Mouse (Mus musculus) MEL (cell line): Measurements from ENCODE around the gene Ppp2r5d.

Experiments used
- CHD2 ChIP-seq: IDR thresholded peaks from 2 replicates; pipeline ENCODE4 v1.6.1; 2011; ENCODE audit warnings: low read length, improper control_type of control experiment
- CTCF ChIP-seq, 3 experiments: IDR thresholded peaks in 2 of 3; conservative IDR thresholded peaks in 1 of 3; 2 replicates each; pipeline ENCODE4 v1.5.1; 2011 to 2012; ENCODE audit warnings: low read length in 3 of 3, low read depth in 2 of 3, mild to moderate bottlenecking in 2 of 3, improper control_type of control experiment in 1 of 3, inconsistent platforms in 1 of 3, mixed read lengths in 1 of 3, moderate library complexity in 1 of 3; ENCODE audit not compliant: control insufficient read depth in 1 of 3, insufficient read depth in 1 of 3, poor library complexity in 1 of 3, severe bottlenecking in 1 of 3
- EP300 ChIP-seq, 2 experiments: IDR thresholded peaks; 2 replicates each; pipeline ENCODE4 v1.6.1; 2011; ENCODE audit warnings: improper control_type of control experiment in 2 of 2, low read length in 2 of 2, low read depth in 1 of 2, mild to moderate bottlenecking in 1 of 2
- HCFC1 ChIP-seq: IDR thresholded peaks from 2 replicates; pipeline ENCODE4 v1.6.1; 2012; ENCODE audit warnings: low read depth, mild to moderate bottlenecking, inconsistent platforms, low read length, improper control_type of control experiment, moderate library complexity
- NELFE ChIP-seq: IDR thresholded peaks from 2 replicates; pipeline ENCODE4 v1.6.1; 2011; ENCODE audit warnings: low read depth, low read length, improper control_type of control experiment
- NRF1 ChIP-seq: IDR thresholded peaks from 2 replicates; pipeline ENCODE4 v1.6.1; 2014; ENCODE audit warnings: low read depth, mild to moderate bottlenecking, inconsistent platforms, low read length, improper control_type of control experiment, moderate library complexity; ENCODE audit not compliant: poor library complexity, insufficient read depth, severe bottlenecking
- POLR2A ChIP-seq, 2 experiments: IDR thresholded peaks; 2 replicates each; pipeline ENCODE4 v1.6.1; 2011 to 2012; ENCODE audit warnings: low read length in 2 of 2, mild to moderate bottlenecking in 2 of 2, control low read depth in 1 of 2, improper control_type of control experiment in 1 of 2, low read depth in 1 of 2, moderate library complexity in 1 of 2; ENCODE audit not compliant: control insufficient read depth in 1 of 2, insufficient read depth in 1 of 2, poor library complexity in 1 of 2
- POLR2AphosphoS5 ChIP-seq: IDR thresholded peaks from 2 replicates; pipeline ENCODE4 v1.6.1; 2012; ENCODE audit warnings: low read depth, borderline replicate concordance, mild to moderate bottlenecking, inconsistent platforms, low read length, moderate library complexity, mixed read lengths
- RCOR1 ChIP-seq: IDR thresholded peaks from 2 replicates; pipeline ENCODE4 v1.6.1; 2012; ENCODE audit warnings: low read depth, mild to moderate bottlenecking, inconsistent platforms, low read length, improper control_type of control experiment
- USF1 ChIP-seq: IDR thresholded peaks from 2 replicates; pipeline ENCODE4 v1.6.1; 2014; ENCODE audit warnings: low read depth, mild to moderate bottlenecking, inconsistent platforms, low read length, improper control_type of control experiment, moderate library complexity
- ZC3H11A ChIP-seq: IDR thresholded peaks from 2 replicates; pipeline ENCODE4 v1.6.1; 2012; ENCODE audit warnings: low read depth, mild to moderate bottlenecking, inconsistent platforms, low read length, improper control_type of control experiment
- ZKSCAN1 ChIP-seq: IDR thresholded peaks from 2 replicates; pipeline ENCODE4 v1.6.1; 2012; ENCODE audit warnings: low read depth, mild to moderate bottlenecking, inconsistent platforms, low read length, improper control_type of control experiment, moderate library complexity
- ZNF384 ChIP-seq: IDR thresholded peaks from 2 replicates; pipeline ENCODE4 v1.6.1; 2012; ENCODE audit warnings: low read depth, mild to moderate bottlenecking, inconsistent platforms, low read length, improper control_type of control experiment

DNA sequence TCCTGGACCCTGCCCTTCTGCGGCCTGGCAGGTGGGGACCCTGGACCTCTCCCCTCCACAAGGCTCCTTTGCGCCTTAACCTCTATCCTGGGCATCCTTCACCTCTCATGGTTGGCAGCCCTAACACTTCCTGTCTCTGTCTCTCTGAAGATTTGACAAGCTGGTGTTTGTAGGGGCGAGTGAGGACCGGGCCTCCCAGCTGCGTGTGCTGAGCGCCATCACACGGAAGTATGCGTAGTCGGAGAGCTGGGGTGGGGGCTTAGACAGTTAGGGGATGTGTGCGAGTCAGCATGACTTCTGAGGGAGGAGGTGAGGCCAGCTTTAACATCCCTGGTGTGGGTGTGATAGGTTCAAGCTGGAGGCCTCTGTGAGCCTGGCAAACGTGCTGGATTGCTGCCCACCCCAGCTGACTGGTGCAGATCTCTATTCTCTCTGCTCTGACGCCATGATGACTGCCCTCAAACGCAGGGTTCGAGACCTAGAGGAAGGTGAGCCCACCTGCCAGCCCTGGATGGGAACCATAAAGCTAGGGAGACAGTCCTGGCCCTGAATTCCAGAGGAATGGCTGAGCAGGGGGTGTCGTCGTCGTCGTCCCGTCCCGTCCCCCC lies 19.7 kb upstream of the Ppp2r5d start:
- TF ChIP-seq ZKSCAN1 (no peak), CTCF (IDR thresholded peaks at IDR 0.05 in 2 of 3, conservative IDR thresholded peaks at IDR 0.05 in 1 of 3; ENCODE audit: control insufficient read depth in 1 of 3, insufficient read depth in 1 of 3, low read depth in 2 of 3, low read length in 3 of 3, poor library complexity in 1 of 3, severe bottlenecking in 1 of 3) (no peak), RCOR1 (no peak), CHD2 (no peak), EP300 (IDR thresholded peaks at IDR 0.05; ENCODE audit: low read depth in 1 of 2, low read length in 2 of 2) (no peak), ZNF384 (no peak), HCFC1 (no peak), NELFE (no peak), POLR2AphosphoS5 (no peak), USF1 (no peak), POLR2A (IDR thresholded peaks at IDR 0.05; ENCODE audit: control insufficient read depth in 1 of 2, insufficient read depth in 1 of 2, low read depth in 1 of 2, low read length in 2 of 2, poor library complexity in 1 of 2) (no peak), ZC3H11A (no peak), NRF1 (no peak)
